Mouse (Mus musculus) T-helper 1 cell (primary cell): ENCODE measurements around the gene Prpf18.

Experiments
- in situ Hi-C: fragments of 300-600 bp; cut with MboI, MseI; formaldehyde crosslinking; loops from one replicate; pipeline ENCODE4 v1.15.1; 2025; ENCODE audit warnings: high pct_unique_total_duplicates

The Prpf18 gene

GRCm38 (mm10) chr2:4575975-4576374 lies 75.9 kb downstream of the Prpf18 start:
- in situ Hi-C loops: no loop called here

- in situ Hi-C loops: no loop called here
Measured at GRCm38 (mm10) chr2:4575163-4575562, 76.8 kb downstream of the Prpf18 start.

- in situ Hi-C loops: no loop called here
Measured at GRCm38 (mm10) chr2:4574251-4574650, 77.7 kb downstream of the Prpf18 start.

GRCm38 (mm10) chr2:4573386-4573785 lies 78.5 kb downstream of the Prpf18 start:
- in situ Hi-C loops: no loop called here

- in situ Hi-C loops: no loop called here
Measured at GRCm38 (mm10) chr2:4572498-4573263, 79.2 kb downstream of the Prpf18 start.
